Mouse (Mus musculus): ENCODE results near the gene Gm45140.

- TF ChIP-seq CTCF (IDR thresholded peaks at IDR 0.05) (no peak), EP300 (IDR thresholded peaks at IDR 0.05) (0 out of 2 replicates have a peak, but pooled peaks have one; percentile 15)
Measured at GRCm38 (mm10) chr6:87810713-87811669, 24.6 kb downstream of the Gm45140 start.
